Mouse (Mus musculus): Measurements from ENCODE around the gene Cst8. TPM values are rescaled to one million over a fixed set of nuclear protein-coding genes. Genes with fewer than 3 reads are reported as not detected.

The Cst8 gene
- polyA plus RNA-seq, 1 experiment from 2014 or later = not detected

- Histone ChIP-seq H3K9ac (no peak overlapping the region), H3K4me1 (replicated peaks) (no peaks in the 10 kb centered on the region), H3K4me2 (no peak overlapping the region), H3K27ac (no peak overlapping the region), H3K4me3 (replicated peaks) (no peak overlapping the region), H3K9me3 (replicated peaks) (no peaks in the 10 kb centered on the region), H3K36me3 (no peaks in the 10 kb centered on the region), H3K27me3 (no peaks in the 10 kb centered on the region)
- 30% methylated on average over 1 of the region's 1 CpGs for WGBS (ENCODE audit: insufficient replicate concordance)
- ATAC-seq (ENCODE audit: low read depth) (no peak), DNase-seq (no peak)
Measured at GRCm38 (mm10) chr2:148825986-148826385, 27.4 kb downstream of the Cst8 start.

DNA sequence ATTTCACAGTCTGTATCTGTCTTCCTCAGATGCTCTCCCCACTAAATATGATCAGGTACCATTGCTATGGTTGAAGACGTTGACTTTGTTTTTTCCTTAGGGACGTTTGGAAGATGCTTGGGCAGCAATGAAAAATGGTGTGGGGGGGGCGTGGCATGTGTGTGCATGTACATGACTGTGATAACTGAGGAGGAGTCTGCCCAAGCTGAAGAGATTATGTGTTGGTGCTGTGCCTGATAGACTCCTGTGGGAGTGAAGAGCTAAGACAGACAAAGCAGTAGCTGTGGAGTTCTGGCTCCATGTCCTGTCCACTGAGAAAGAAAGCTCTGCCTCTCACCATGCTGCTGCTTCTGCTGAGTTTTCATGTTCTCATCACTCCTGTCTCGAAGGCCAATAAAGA lies 36.3 kb downstream of the Cst8 start, which contains the start of gene Cst9:
Gene Cst9 (plus strand): TSS at position 236 of the 400 bp plus-strand sequence.
- H3K9ac ChIP-seq = no peak within 1 kb of the TSS
- DNase-seq = no peak
- H3K27me3 ChIP-seq = no peaks in the 10 kb centered on the region
- H3K27ac ChIP-seq = no peak within 1 kb of the TSS
- 43% methylated on average over 4 of the region's 4 CpGs for WGBS (ENCODE audit: insufficient replicate concordance)
- no peak within 1 kb of the TSS for H3K4me2 ChIP-seq
- H3K9me3 ChIP-seq (replicated peaks) = no peaks in the 10 kb centered on the region
- no peaks in the 10 kb centered on the region for H3K36me3 ChIP-seq
- H3K4me1 ChIP-seq (replicated peaks) = no peaks in the 10 kb centered on the region
- 0 out of 2 replicates have a peak, but pooled peaks have one; percentile 55 for ATAC-seq (ENCODE audit: low read depth)
- no peak within 1 kb of the TSS for H3K4me3 ChIP-seq (replicated peaks)

- Histone ChIP-seq H3K9me3 (replicated peaks) (no peaks in the 10 kb centered on the region), H3K36me3 (no peaks in the 10 kb centered on the region), H3K4me2 (no peak overlapping the region), H3K4me3 (replicated peaks) (no peak overlapping the region), H3K27ac (no peak overlapping the region), H3K27me3 (no peaks in the 10 kb centered on the region), H3K4me1 (replicated peaks) (no peaks in the 10 kb centered on the region), H3K9ac (no peak overlapping the region)
- ATAC-seq (ENCODE audit: low read depth) (no peak), DNase-seq (no peak)
- WGBS (ENCODE audit: insufficient replicate concordance) = 58% methylated on average over 5 of the region's 5 CpGs
Measured at GRCm38 (mm10) chr2:148838075-148838777, 39.6 kb downstream of the Cst8 start.

- no peaks in the 10 kb centered on the region for H3K36me3 ChIP-seq
- H3K4me3 ChIP-seq (replicated peaks) = no peak overlapping the region
- DNase-seq = no peak
- H3K27me3 ChIP-seq = no peaks in the 10 kb centered on the region
- H3K9ac ChIP-seq = no peak overlapping the region
- H3K4me2 ChIP-seq = no peak overlapping the region
- no peaks in the 10 kb centered on the region for H3K9me3 ChIP-seq (replicated peaks)
- WGBS (ENCODE audit: insufficient replicate concordance) = 39% methylated on average over 2 of the region's 2 CpGs
- no peak overlapping the region for H3K27ac ChIP-seq
- no peaks in the 10 kb centered on the region for H3K4me1 ChIP-seq (replicated peaks)
- no peak for ATAC-seq (ENCODE audit: low read depth)
Measured at GRCm38 (mm10) chr2:148839224-148839623, 40.6 kb downstream of the Cst8 start.

- peak; percentile 55 for ATAC-seq (ENCODE audit: low read depth)
- no peaks in the 10 kb centered on the region for H3K9me3 ChIP-seq (replicated peaks)
- H3K9ac ChIP-seq = no peak overlapping the region
- no peak overlapping the region for H3K4me3 ChIP-seq (replicated peaks)
- WGBS (ENCODE audit: insufficient replicate concordance) = 35% methylated on average over 8 of the region's 8 CpGs
- no peaks in the 10 kb centered on the region for H3K4me1 ChIP-seq (replicated peaks)
- no peak overlapping the region for H3K4me2 ChIP-seq
- peak; percentile 17 for DNase-seq
- no peaks in the 10 kb centered on the region for H3K36me3 ChIP-seq
- no peaks in the 10 kb centered on the region for H3K27me3 ChIP-seq
- no peak overlapping the region for H3K27ac ChIP-seq
Measured at GRCm38 (mm10) chr2:148851116-148851906, 52.7 kb downstream of the Cst8 start.

Other genes starting within 250 kb of the Cst8 start
- 64.2 and 70.5 TPM in 2 replicates for gene Nxt1, start 126.2 kb upstream of the Cst8 start, polyA plus RNA-seq (2015; fragmentation: Nextera tagmentation; extraction: Ambion mirVana)
- gene Gzf1, start 117.8 kb upstream of the Cst8 start, polyA plus RNA-seq (2015; fragmentation: Nextera tagmentation; extraction: Ambion mirVana) = 7.3 and 9.2 TPM in 2 replicates
- gene Napb, start 66.3 kb upstream of the Cst8 start, polyA plus RNA-seq (2015; fragmentation: Nextera tagmentation; extraction: Ambion mirVana) = 0.36 and 0.39 TPM in 2 replicates
- not detected in 2 replicates for gene Cstl1, start 48.4 kb upstream of the Cst8 start, polyA plus RNA-seq (2015; fragmentation: Nextera tagmentation; extraction: Ambion mirVana)
- not detected in 2 replicates for gene Cst11, start 27.3 kb upstream of the Cst8 start, polyA plus RNA-seq (2015; fragmentation: Nextera tagmentation; extraction: Ambion mirVana)
- not detected in 2 replicates for gene 8030411F24Rik, start 16.8 kb upstream of the Cst8 start, polyA plus RNA-seq (2015; fragmentation: Nextera tagmentation; extraction: Ambion mirVana)
- not detected in 2 replicates for gene Cst12, start 9.4 kb upstream of the Cst8 start, polyA plus RNA-seq (2015; fragmentation: Nextera tagmentation; extraction: Ambion mirVana)
- gene Cst13, start 21.3 kb downstream of the Cst8 start, polyA plus RNA-seq (2015; fragmentation: Nextera tagmentation; extraction: Ambion mirVana) = not detected in 2 replicates
- 0.28 and 0.40 TPM in 2 replicates for gene Cst9, start 36.4 kb downstream of the Cst8 start, polyA plus RNA-seq (2015; fragmentation: Nextera tagmentation; extraction: Ambion mirVana)
- not detected in 2 replicates for gene 9230104L09Rik, start 66.3 kb downstream of the Cst8 start, polyA plus RNA-seq (2015; fragmentation: Nextera tagmentation; extraction: Ambion mirVana)
- gene Cst3, start 76.9 kb downstream of the Cst8 start, polyA plus RNA-seq (2015; fragmentation: Nextera tagmentation; extraction: Ambion mirVana) = 128 and 144 TPM in 2 replicates
- gene Gm1330, start 204.5 kb downstream of the Cst8 start, polyA plus RNA-seq (2015; fragmentation: Nextera tagmentation; extraction: Ambion mirVana) = not detected in 2 replicates
- not detected in 2 replicates for gene Gm10750, start 218.5 kb downstream of the Cst8 start, polyA plus RNA-seq (2015; fragmentation: Nextera tagmentation; extraction: Ambion mirVana)

All from liver, embryonic 13.5 days (tissue).